Mouse (Mus musculus) intestine, embryonic 14.5 days (tissue): ENCODE measurements around the gene Ift43. TPM values are rescaled to one million over a fixed set of nuclear protein-coding genes. Genes with fewer than 3 reads are reported as not detected.

Source experiments
- ATAC-seq: fragments of 200-750 bp; cut with Nextera tagmentation; replicated peaks from 2 replicates; pipeline ENCODE4 v1.8.0; 2017; ENCODE audit warnings: low read depth, moderate number of reproducible peaks, moderate TSS enrichment, moderate library complexity; ENCODE audit not compliant: low FRiP score, low TSS enrichment
- DNase-seq: peaks from one replicate; pipeline ENCODE4 v3.0.0-alpha.2; 2018; ENCODE audit warnings: low spot score
- H3K27ac ChIP-seq: fragments of 300-500 bp; sonication (generic); 2 replicates; pipeline ENCODE4 v1.5.1; 2014; ENCODE audit warnings: low read depth, mild to moderate bottlenecking, control low read depth
- H3K27me3 ChIP-seq: fragments of 300-500 bp; sonication (generic); replicated peaks from 2 replicates; pipeline ENCODE4 v1.6.1; 2014; ENCODE audit warnings: low read length, control low read depth; ENCODE audit not compliant: control insufficient read depth, insufficient read depth
- H3K36me3 ChIP-seq: fragments of 300-500 bp; sonication (generic); 2 replicates; pipeline ENCODE4 v1.6.1; 2014; ENCODE audit warnings: low read length, control low read depth; ENCODE audit not compliant: control insufficient read depth, insufficient read depth
- H3K4me1 ChIP-seq: fragments of 300-500 bp; sonication (generic); replicated peaks from 2 replicates; pipeline ENCODE4 v1.6.1; 2014; ENCODE audit warnings: low read length, control low read depth, mixed read lengths; ENCODE audit not compliant: control insufficient read depth, insufficient read depth
- H3K4me2 ChIP-seq: fragments of 300-500 bp; sonication (generic); 2 replicates; pipeline ENCODE4 v1.6.1; 2014; ENCODE audit warnings: low read length
- H3K4me3 ChIP-seq: fragments of 300-500 bp; sonication (generic); 2 replicates; pipeline ENCODE4 v1.5.1; 2014; ENCODE audit warnings: low read depth, low read length, control low read depth, mixed read lengths
- H3K9ac ChIP-seq: fragments of 300-500 bp; sonication (generic); 2 replicates; pipeline ENCODE4 v1.6.1; 2014; ENCODE audit warnings: mild to moderate bottlenecking, low read length
- H3K9me3 ChIP-seq: fragments of 300-500 bp; sonication (generic); 2 replicates; pipeline ENCODE4 v1.6.1; 2016; ENCODE audit warnings: low read length, control low read depth; ENCODE audit not compliant: control insufficient read depth
- whole genome bisulfite sequencing: fragments of 180-500 bp; shearing (Covaris S2); extraction: QIAGEN DNeasy Blood & Tissue Kit; methylation state at CpG from one replicate; pipeline ENCODE4 v1.1.7; 2014; 5-methylcytosine and 5-hydroxymethylcytosine counted together
- polyA plus RNA-seq: library from polyadenylated mRNA; unstranded; fragments of >200 nt; fragmentation: Nextera tagmentation; extraction: Ambion mirVana; gene quantifications from 2 replicates; pipeline ENCODE4 v1.2.1, GENCODE M21; 2014

Gene Ift43
- polyA plus RNA-seq, 1 experiment from 2014 or later, result 81.5 TPM

DNA sequence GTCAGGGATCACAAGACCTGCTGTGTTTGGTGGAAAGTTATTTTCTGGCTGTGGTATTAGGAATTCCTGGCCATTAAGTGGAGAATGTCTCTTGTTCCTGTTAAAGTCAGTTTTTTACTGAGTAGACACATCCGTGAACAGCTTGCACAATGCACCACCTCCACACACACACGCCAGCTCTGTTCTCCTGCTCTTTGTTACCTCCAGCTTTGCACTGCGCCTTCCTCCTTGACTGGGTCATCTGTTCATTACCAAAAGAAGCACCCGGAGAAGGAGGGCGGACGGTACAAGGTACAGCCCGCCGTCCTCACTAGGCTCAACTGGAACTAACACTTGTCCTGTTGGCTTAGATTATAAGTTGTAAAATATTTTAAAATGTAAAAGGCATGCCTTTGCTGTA, 20.3 kb downstream of the Ift43 start:
- Histone ChIP-seq H3K36me3 (no peaks in the 10 kb centered on the region), H3K4me3 (no peak overlapping the region), H3K27ac (no peak overlapping the region), H3K4me1 (peaks cover 9% of the 10 kb centered on the region; the same call in 1 of the 2 replicates), H3K9me3 (no peaks in the 10 kb centered on the region), H3K27me3 (no peaks in the 10 kb centered on the region), H3K9ac (no peak overlapping the region), H3K4me2 (no peak overlapping the region)
- 77% methylated on average over 8 of the region's 8 CpGs for WGBS
- DNase-seq (no peak), ATAC-seq (0 out of 2 replicates have a peak, but pooled peaks have one; percentile 20)

GRCm38 (mm10) chr12:86103391-86103790, 21.1 kb downstream of the Ift43 start:
- Histone ChIP-seq H3K4me1 (peaks cover 9% of the 10 kb centered on the region; the same call in 1 of the 2 replicates), H3K27me3 (no peaks in the 10 kb centered on the region), H3K4me2 (no peak overlapping the region), H3K36me3 (0 out of 2 replicates have a peak, but pooled peaks cover under 1% of the 10 kb centered on the region), H3K4me3 (no peak overlapping the region), H3K9me3 (no peaks in the 10 kb centered on the region), H3K9ac (no peak overlapping the region), H3K27ac (peak overlapping the region; percentile 16; the same call in 1 of the 2 replicates)
- no peak for ATAC-seq
- no peak for DNase-seq
- WGBS, result 68% methylated on average over 11 of the region's 11 CpGs

DNA sequence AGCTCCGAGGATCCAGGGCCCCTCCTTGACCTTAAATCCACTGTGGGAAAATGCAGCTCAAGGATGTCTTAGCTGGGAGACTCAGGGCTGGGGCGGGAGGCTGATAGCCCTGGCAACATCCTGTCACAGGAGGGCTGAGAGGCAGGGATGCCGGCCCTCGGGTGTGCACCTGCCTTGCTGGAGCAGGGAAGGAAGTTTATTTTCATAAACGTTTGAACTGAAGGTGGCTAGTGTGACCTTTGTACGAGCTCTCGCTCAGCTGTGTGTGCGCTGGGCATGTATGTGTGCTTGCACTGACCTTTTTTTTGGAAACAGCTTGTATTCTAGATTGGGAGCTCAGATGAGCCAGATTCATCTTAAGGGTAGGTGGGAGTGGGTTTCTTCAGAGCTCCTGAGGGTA, 21.5 kb downstream of the Ift43 start:
- 36% methylated on average over 8 of the region's 8 CpGs for WGBS
- H3K9ac ChIP-seq, result no peak overlapping the region
- peak overlapping the region; percentile 16; the same call in 1 of the 2 replicates for H3K27ac ChIP-seq
- no peaks in the 10 kb centered on the region for H3K27me3 ChIP-seq
- ATAC-seq (no peak), DNase-seq (no peak)
- no peak overlapping the region for H3K4me3 ChIP-seq
- peaks cover 9% of the 10 kb centered on the region; the same call in 1 of the 2 replicates for H3K4me1 ChIP-seq
- H3K4me2 ChIP-seq, result no peak overlapping the region
- 0 out of 2 replicates have a peak, but pooled peaks cover 2% of the 10 kb centered on the region for H3K36me3 ChIP-seq
- H3K9me3 ChIP-seq, result no peaks in the 10 kb centered on the region

GRCm38 (mm10) chr12:86104297-86104696, 22.0 kb downstream of the Ift43 start:
- Histone ChIP-seq H3K9ac (no peak overlapping the region), H3K36me3 (0 out of 2 replicates have a peak, but pooled peaks cover 2% of the 10 kb centered on the region), H3K27ac (peak overlapping the region; percentile 16; the same call in 1 of the 2 replicates), H3K4me2 (no peak overlapping the region), H3K4me3 (no peak overlapping the region), H3K4me1 (peaks cover 9% of the 10 kb centered on the region; the same call in 1 of the 2 replicates), H3K9me3 (no peaks in the 10 kb centered on the region), H3K27me3 (no peaks in the 10 kb centered on the region)
- 67% methylated on average over 11 of the region's 11 CpGs for WGBS
- DNase-seq (no peak), ATAC-seq (no peak; the same call in 1 of the 2 replicates)

DNA sequence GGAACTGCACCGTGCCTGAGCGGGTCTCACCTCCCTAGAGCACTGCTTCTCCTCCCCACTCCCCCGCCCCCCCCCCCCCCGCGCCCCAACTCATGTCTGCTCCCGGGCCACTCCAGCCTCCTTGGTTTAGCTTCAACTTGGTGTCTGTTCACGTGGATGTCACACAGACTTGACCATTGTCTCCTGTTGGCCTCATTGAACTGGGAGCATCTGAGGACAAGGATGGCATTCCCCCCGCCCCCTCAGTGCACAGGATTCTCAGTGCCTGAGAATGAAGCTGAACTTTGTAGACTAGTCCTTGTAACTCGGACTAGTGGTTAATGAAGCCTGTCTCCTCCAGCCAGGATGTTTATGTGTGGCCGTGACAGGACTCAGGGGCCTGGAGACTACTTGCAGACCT, 23.2 kb downstream of the Ift43 start:
- H3K9ac ChIP-seq, result no peak overlapping the region
- DNase-seq, result no peak
- 58% methylated on average over 7 of the region's 10 CpGs for WGBS

DNA sequence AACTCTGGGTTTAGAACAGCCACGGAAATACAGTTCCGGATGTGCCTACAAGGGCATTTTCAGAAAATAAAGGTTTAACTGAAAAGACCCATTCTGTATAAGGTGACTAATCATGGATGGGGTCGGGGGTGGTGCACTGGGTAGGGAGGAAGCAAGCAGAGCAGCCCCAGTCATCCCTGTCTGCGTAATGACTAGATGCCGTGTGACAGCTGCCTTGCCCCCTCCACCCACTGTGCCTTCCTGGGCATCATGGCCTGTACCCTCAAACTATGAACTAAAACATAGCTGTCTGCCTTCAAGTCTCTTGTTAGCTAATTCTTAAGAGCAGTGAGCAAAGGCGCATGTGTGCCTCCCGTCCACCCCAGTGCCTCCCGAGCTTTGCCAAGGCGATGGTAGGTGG, 23.7 kb downstream of the Ift43 start:
- no peaks in the 10 kb centered on the region for H3K9me3 ChIP-seq
- H3K9ac ChIP-seq, result no peak overlapping the region
- H3K4me3 ChIP-seq, result no peak overlapping the region
- 91% methylated on average over 9 of the region's 9 CpGs for WGBS
- H3K36me3 ChIP-seq, result 0 out of 2 replicates have a peak, but pooled peaks cover 2% of the 10 kb centered on the region
- ATAC-seq, result no peak
- no peak overlapping the region for H3K27ac ChIP-seq
- H3K27me3 ChIP-seq, result no peaks in the 10 kb centered on the region
- no peak overlapping the region for H3K4me2 ChIP-seq
- no peak for DNase-seq
- H3K4me1 ChIP-seq, result peaks cover 9% of the 10 kb centered on the region; the same call in 1 of the 2 replicates

More for the DNA sequence above, 23.2 kb downstream of the Ift43 start:
- H3K27me3 ChIP-seq, result no peaks in the 10 kb centered on the region
- ATAC-seq, result no peak
- peaks cover 9% of the 10 kb centered on the region; the same call in 1 of the 2 replicates for H3K4me1 ChIP-seq
- H3K4me3 ChIP-seq, result no peak overlapping the region
- H3K27ac ChIP-seq, result no peak overlapping the region
- 0 out of 2 replicates have a peak, but pooled peaks cover 2% of the 10 kb centered on the region for H3K36me3 ChIP-seq
- H3K4me2 ChIP-seq, result no peak overlapping the region
- H3K9me3 ChIP-seq, result no peaks in the 10 kb centered on the region

GRCm38 (mm10) chr12:86107645-86108044, 25.3 kb downstream of the Ift43 start:
- H3K4me2 ChIP-seq, result no peak overlapping the region
- no peaks in the 10 kb centered on the region for H3K9me3 ChIP-seq
- DNase-seq (no peak), ATAC-seq (no peak)
- peaks cover 9% of the 10 kb centered on the region; the same call in 1 of the 2 replicates for H3K4me1 ChIP-seq
- no peak overlapping the region for H3K4me3 ChIP-seq
- no peaks in the 10 kb centered on the region for H3K27me3 ChIP-seq
- WGBS, result 77% methylated on average over 7 of the region's 7 CpGs
- H3K36me3 ChIP-seq, result peaks cover 2% of the 10 kb centered on the region; the same call in 1 of the 2 replicates
- no peak overlapping the region for H3K9ac ChIP-seq
- no peak overlapping the region for H3K27ac ChIP-seq

DNA sequence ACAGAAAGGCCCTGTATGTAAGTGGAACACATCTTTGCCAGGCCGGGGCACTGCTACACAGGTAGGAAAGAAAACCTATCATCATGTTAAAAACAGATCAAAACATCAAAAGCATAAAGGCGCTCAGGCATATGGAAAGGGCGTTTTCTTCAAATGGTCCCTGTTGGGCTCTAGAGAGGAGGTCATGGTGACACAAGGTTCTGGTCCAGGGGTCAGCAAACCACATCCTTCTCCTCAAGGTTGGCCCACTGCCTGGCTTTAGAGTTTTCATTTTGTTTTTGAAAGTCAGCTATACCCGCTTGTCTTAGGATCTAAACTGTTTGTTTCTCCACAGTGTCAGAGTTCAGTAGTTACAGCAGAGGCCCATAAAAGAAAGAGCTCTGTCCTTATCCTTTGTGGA, 27.2 kb downstream of the Ift43 start:
- no peaks in the 10 kb centered on the region for H3K27me3 ChIP-seq
- H3K36me3 ChIP-seq, result peaks cover 2% of the 10 kb centered on the region; the same call in 1 of the 2 replicates
- no peak for ATAC-seq
- H3K4me1 ChIP-seq, result no peaks in the 10 kb centered on the region
- no peak overlapping the region for H3K4me3 ChIP-seq
- DNase-seq, result no peak
- H3K4me2 ChIP-seq, result no peak overlapping the region
- no peak overlapping the region for H3K27ac ChIP-seq
- 79% methylated on average over 4 of the region's 4 CpGs for WGBS
- H3K9me3 ChIP-seq, result no peaks in the 10 kb centered on the region
- H3K9ac ChIP-seq, result no peak overlapping the region

- no peaks in the 10 kb centered on the region for H3K27me3 ChIP-seq
- ATAC-seq (no peak), DNase-seq (no peak)
- H3K9me3 ChIP-seq, result no peaks in the 10 kb centered on the region
- H3K9ac ChIP-seq, result no peak overlapping the region
- 96% methylated on average over 2 of the region's 2 CpGs for WGBS
- H3K36me3 ChIP-seq, result peaks cover 2% of the 10 kb centered on the region; the same call in 1 of the 2 replicates
- H3K4me3 ChIP-seq, result no peak overlapping the region
- H3K4me1 ChIP-seq, result no peaks in the 10 kb centered on the region
- H3K27ac ChIP-seq, result no peak overlapping the region
- no peak overlapping the region for H3K4me2 ChIP-seq
Observed at GRCm38 (mm10) chr12:86110637-86111036, 28.3 kb downstream of the Ift43 start.
